Mouse (Mus musculus) intestine, postnatal 0 days (tissue): ENCODE results near the gene Hs3st1. TPM values are rescaled to one million over a fixed set of nuclear protein-coding genes. Genes with fewer than 3 reads are reported as not detected.

Source experiments
- ATAC-seq: fragments of 200-750 bp; cut with Nextera tagmentation; 2 replicates; pipeline ENCODE4 v1.8.0; 2017; ENCODE audit warnings: mild to moderate bottlenecking, moderate TSS enrichment, moderate library complexity
- H3K27ac ChIP-seq: fragments of 300-500 bp; sonication (generic); 2 replicates; pipeline ENCODE4 v1.5.1; 2014; ENCODE audit warnings: mild to moderate bottlenecking, low read depth, low read length, moderate library complexity
- H3K27me3 ChIP-seq: fragments of 300-500 bp; sonication (generic); replicated peaks from 2 replicates; pipeline ENCODE4 v1.6.1; 2014; ENCODE audit warnings: low read length, mixed read lengths; ENCODE audit not compliant: control insufficient read depth, insufficient read depth
- H3K36me3 ChIP-seq: fragments of 300-500 bp; sonication (generic); 2 replicates; pipeline ENCODE4 v1.6.1; 2014; ENCODE audit warnings: mild to moderate bottlenecking, moderate library complexity; ENCODE audit not compliant: control insufficient read depth, insufficient read depth
- H3K4me1 ChIP-seq: fragments of 300-500 bp; sonication (generic); replicated peaks from 2 replicates; pipeline ENCODE4 v1.6.1; 2014; ENCODE audit warnings: antibody characterized with exemption, low read length, mixed read lengths; ENCODE audit not compliant: control insufficient read depth, insufficient read depth
- H3K4me2 ChIP-seq: fragments of 300-500 bp; sonication (generic); replicated peaks from 2 replicates; pipeline ENCODE4 v1.6.1; 2014; ENCODE audit warnings: low read depth, mild to moderate bottlenecking, moderate library complexity
- H3K4me3 ChIP-seq: fragments of 300-500 bp; sonication (generic); 2 replicates; pipeline ENCODE4 v1.5.1; 2014; ENCODE audit warnings: low read depth, low read length
- H3K9ac ChIP-seq: fragments of 300-500 bp; sonication (generic); 2 replicates; pipeline ENCODE4 v1.6.1; 2014; ENCODE audit warnings: mild to moderate bottlenecking, low read depth, low read length
- H3K9me3 ChIP-seq: fragments of 300-500 bp; sonication (generic); 2 replicates; pipeline ENCODE4 v1.6.1; 2016; ENCODE audit warnings: mixed run types; ENCODE audit not compliant: control insufficient read depth
- CTCF ChIP-seq: sonication (generic); IDR thresholded peaks from 2 replicates; pipeline ENCODE4 v1.5.1; 2016; ENCODE audit warnings: low read depth, mild to moderate bottlenecking, control low read depth, antibody characterized with exemption, moderate library complexity
- WGBS: fragments of 180-500 bp; shearing (Covaris S2); extraction: QIAGEN DNeasy Blood & Tissue Kit; methylation state at CpG from one replicate; pipeline ENCODE4 v1.1.7; 2014; 5-methylcytosine and 5-hydroxymethylcytosine counted together
- polyA plus RNA-seq: library from polyadenylated mRNA; unstranded; fragments of >200 nt; fragmentation: Nextera tagmentation; extraction: Ambion mirVana; gene quantifications from 2 replicates; pipeline ENCODE4 v1.2.1, GENCODE M21; 2015

The Hs3st1 gene
- polyA plus RNA-seq, 1 experiment from 2014 or later: 8.5 TPM

DNA sequence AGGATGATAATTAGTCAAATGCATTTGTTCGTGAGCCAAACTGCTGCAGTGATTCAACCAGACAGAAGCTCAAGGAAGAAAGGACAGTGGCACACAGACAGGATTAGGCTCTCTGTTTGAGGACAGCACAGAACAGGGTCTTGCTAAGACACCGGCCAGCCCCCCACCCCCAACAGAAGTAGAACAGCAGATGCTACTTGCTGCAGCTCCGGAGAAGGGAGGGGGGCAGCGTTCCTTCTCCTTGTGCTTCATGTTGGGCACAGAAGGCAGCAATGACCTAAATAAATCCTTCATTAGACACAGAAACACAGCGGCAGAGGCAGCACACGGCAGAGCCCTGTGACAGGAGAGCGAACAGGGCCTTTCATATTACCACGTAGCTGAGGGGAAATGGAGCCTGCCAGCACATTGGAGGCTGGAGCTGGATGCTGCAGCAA, 130.2 kb downstream of the Hs3st1 start:
- no peak for ATAC-seq
- Histone ChIP-seq H3K27me3 (no peaks in the 10 kb centered on the region), H3K36me3 (no peaks in the 10 kb centered on the region), H3K4me1 (no peaks in the 10 kb centered on the region), H3K4me3 (no peak overlapping the region), H3K9ac (no peak overlapping the region), H3K27ac (no peak overlapping the region), H3K9me3 (no peaks in the 10 kb centered on the region), H3K4me2 (no peak overlapping the region)
- WGBS: 67% methylated on average over 8 of the region's 8 CpGs
- TF ChIP-seq CTCF: no peak

DNA sequence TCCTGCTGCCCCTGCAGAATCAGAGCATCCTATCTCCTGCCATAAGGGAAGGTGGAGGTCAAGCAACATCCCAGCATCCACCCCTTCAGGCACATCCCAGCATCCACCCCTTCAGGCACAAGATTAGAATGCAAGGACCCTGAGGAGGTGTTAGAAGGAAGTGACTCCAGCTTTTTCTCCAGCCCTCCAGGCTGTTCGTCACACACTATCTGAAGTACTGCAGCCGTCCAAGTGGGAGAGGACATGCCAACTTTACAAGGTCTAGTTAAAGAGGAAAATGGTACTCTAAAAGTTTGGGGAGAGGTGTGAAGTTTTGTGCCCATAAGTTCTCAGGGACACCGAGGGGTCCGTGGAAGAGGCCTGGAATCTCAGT, 131.1 kb downstream of the Hs3st1 start:
- H3K9me3 ChIP-seq: no peaks in the 10 kb centered on the region
- WGBS: 82% methylated on average over 4 of the region's 4 CpGs
- H3K27ac ChIP-seq: no peak overlapping the region
- no peak overlapping the region for H3K9ac ChIP-seq
- no peak for ATAC-seq
- no peaks in the 10 kb centered on the region for H3K36me3 ChIP-seq
- no peak overlapping the region for H3K4me3 ChIP-seq
- no peak for TF ChIP-seq CTCF
- no peaks in the 10 kb centered on the region for H3K27me3 ChIP-seq
- no peak overlapping the region for H3K4me2 ChIP-seq
- H3K4me1 ChIP-seq: no peaks in the 10 kb centered on the region

DNA sequence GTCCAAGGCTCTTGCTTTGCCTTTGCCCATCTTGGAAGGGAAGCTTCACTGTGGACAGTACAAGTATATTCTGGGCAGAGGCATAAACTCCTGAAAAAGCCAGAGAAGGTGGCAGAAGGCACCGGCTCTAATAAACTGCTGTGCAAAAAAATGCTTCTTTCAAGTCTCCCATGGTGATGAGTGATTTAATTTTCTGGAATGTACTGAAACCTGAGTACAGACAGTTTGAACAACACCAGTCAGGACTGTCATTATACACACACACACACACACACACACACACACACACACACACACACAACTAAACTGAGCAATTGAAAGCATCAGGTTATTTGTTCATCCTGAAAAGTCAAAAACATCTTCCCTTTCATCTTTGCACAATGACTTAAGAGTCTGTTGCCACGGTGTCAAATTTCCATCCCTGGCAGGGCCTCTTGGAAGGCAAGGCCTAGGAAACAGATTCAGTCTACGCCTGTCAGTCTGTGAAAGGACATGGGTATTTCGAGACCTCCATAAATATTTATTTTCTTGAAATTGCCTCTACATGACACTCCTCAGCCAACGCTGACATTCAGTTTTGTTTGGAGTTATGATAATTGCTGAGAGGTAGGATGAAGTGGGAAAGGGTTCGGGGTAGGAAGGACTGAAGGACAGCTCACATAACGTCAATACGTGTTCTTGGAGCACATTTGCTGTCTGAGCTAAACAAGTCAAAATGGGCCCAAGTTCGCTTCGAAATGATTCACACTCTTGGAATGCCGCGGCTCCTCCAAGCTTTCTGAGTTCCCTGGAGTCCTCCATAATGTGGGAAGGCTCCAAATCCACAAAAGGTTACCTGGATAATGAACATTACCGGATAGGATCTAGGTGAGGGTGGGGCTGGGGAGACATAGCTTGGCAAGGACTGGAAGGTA, 131.7 kb downstream of the Hs3st1 start:
- H3K4me3 ChIP-seq: no peak overlapping the region
- TF ChIP-seq CTCF: no peak
- H3K36me3 ChIP-seq: no peaks in the 10 kb centered on the region
- ATAC-seq: no peak
- H3K27ac ChIP-seq: no peak overlapping the region
- H3K9ac ChIP-seq: no peak overlapping the region
- no peaks in the 10 kb centered on the region for H3K27me3 ChIP-seq
- H3K4me1 ChIP-seq: no peaks in the 10 kb centered on the region
- no peaks in the 10 kb centered on the region for H3K9me3 ChIP-seq
- 77% methylated on average over 13 of the region's 13 CpGs for WGBS
- no peak overlapping the region for H3K4me2 ChIP-seq

DNA sequence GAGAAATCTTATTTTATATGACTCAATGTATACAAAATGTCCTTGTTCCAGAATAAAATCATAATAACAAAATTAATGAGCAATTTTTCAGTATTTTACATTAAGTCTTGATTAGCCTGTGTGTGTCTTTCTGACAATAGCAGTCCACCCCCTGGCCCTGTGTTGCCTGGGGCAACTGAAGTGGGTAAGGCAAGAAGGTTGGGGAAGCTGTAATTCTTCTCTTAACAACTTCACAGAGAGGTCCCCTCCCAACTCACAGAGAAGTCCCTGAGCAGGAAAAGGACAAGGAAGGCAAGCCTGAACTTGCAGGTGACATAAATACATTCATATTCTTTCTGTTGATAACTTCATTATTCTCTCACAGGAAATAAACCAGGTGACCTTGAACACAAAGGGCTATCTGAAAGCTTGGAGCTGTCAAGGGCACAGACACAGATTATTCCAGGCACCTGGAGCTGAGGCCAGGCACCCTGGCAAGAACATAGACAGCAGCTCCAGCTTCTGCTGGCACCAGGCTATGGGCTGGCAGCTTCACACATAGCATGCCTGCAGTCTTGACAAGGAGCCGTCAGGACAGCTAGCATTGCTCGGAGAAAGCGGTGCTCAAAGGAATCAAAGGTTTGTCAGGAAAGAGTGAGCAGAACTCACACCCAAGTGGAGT, 134.9 kb downstream of the Hs3st1 start:
- Histone ChIP-seq H3K9ac (no peak overlapping the region), H3K9me3 (no peaks in the 10 kb centered on the region), H3K27me3 (no peaks in the 10 kb centered on the region), H3K4me2 (no peak overlapping the region), H3K4me1 (no peaks in the 10 kb centered on the region; the same call in 1 of the 2 replicates), H3K4me3 (no peak overlapping the region), H3K27ac (no peak overlapping the region), H3K36me3 (no peaks in the 10 kb centered on the region)
- ATAC-seq: no peak
- no peak for TF ChIP-seq CTCF
- 72% methylated on average over 3 of the region's 3 CpGs for WGBS

DNA sequence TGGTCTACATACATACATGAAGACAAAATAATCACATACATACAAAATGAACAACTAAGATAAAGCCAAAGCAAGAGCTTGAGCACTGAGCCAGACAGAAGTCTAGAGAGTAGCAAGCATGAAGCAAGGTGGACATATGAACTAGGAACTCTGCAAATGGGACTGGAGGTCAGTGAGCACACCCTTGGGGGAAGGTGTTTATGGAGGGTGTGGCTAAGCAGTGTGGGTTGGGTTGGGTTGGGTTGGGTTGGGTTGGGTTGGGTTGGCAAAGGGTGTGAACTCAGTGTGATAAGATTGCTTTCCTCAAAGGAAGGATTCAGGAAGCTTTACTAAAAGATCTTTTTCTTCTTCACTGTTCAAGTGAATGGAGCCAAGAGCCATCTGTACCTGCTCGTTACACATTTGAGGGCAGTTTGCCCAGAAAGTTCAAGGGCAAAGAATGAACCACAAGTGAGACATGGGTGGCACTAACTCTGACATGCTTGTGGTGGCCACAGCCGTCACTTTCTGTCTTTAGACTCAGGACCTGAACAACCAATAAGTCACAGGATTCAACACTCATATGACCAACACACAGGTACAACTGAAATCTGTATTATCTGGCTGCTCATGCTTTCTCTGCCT, 137.8 kb downstream of the Hs3st1 start:
- no peaks in the 10 kb centered on the region for H3K27me3 ChIP-seq
- ATAC-seq: peak; percentile 81
- no peak overlapping the region for H3K4me3 ChIP-seq
- H3K36me3 ChIP-seq: peaks cover 8% of the 10 kb centered on the region; the same call in 1 of the 2 replicates
- H3K9me3 ChIP-seq: no peaks in the 10 kb centered on the region
- no peak overlapping the region for H3K9ac ChIP-seq
- H3K4me1 ChIP-seq: no peaks in the 10 kb centered on the region; the same call in 1 of the 2 replicates
- no peak overlapping the region for H3K4me2 ChIP-seq
- WGBS: 62% methylated on average over 2 of the region's 2 CpGs
- H3K27ac ChIP-seq: no peak overlapping the region
- TF ChIP-seq CTCF: no peak

DNA sequence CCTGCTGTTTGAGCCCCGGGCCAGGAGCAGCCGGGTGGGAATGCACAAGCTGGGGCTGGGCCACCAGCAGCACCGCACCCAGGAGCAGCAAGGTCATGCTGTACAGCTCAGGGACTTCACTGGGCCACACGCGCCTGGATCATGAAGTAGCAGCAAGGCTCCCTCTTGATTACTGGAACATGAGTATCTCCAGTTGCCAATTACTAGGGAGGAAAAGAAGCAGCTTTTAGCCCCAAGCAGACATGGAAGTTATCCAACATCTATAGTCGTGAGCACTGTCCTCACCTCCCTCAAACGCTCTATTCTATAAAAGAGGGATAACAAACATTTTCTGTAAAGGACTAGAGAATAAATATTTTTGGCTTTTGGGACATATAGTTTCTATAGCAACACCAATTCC, 140.1 kb downstream of the Hs3st1 start:
- Histone ChIP-seq H3K27ac (no peak overlapping the region), H3K36me3 (peaks cover 8% of the 10 kb centered on the region; the same call in 1 of the 2 replicates), H3K9ac (no peak overlapping the region), H3K27me3 (no peaks in the 10 kb centered on the region), H3K4me3 (no peak overlapping the region), H3K4me1 (no peaks in the 10 kb centered on the region; the same call in 1 of the 2 replicates), H3K9me3 (no peaks in the 10 kb centered on the region), H3K4me2 (no peak overlapping the region)
- 92% methylated on average over 7 of the region's 7 CpGs for WGBS
- ATAC-seq: no peak
- no peak for TF ChIP-seq CTCF
